Mouse (Mus musculus): ENCODE data around the gene She.

DNA sequence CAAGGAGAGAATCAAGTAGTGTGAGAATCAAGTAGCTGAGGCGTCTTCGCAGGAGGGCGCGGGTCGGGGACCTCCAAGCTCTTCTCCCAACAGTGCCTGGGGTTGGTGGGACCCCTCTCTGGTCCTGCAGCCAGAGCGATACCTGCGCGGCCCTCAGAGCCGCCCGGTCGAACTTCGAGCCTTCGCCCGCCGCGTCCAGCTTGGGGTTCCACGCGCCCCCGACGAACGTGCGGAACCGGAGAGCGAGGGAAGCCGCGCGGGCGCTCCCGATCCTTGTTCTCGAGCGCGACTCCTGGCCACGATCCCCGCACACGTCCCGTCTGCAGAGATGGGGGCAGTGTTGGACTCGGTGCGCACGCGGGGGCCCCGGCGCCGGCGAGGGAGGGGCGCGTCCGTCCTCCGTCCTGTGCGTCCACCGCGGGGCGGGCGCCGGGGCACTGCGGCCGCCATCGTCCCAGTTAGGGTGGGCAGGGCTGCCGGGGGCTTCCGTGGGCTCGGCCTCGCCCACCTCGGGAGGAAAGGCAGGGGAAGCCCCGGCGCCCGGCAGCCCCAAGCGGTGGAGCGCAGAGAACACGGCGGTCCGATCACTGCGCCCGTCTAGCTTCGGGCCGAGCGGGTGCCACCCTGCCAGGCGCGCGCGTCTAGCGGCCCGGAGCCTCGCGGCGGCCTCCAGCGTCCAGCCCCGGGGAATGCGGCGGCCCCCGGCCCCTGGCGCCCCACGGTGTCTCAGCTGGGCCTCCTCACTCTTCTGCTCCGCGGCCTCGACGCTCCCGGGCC lies at the start of gene She:
- no peak for TF ChIP-seq CTCF (IDR thresholded peaks at IDR 0.05; ENCODE audit: control insufficient read depth, insufficient read depth, insufficient read length)
- no peak for TF ChIP-seq MAX (IDR thresholded peaks at IDR 0.05)
- TF ChIP-seq MYOD1 (IDR thresholded peaks at IDR 0.05; ENCODE audit: control insufficient read depth, insufficient read length, low read depth) = no peak
- TF ChIP-seq USF1 (IDR thresholded peaks at IDR 0.05; ENCODE audit: low read depth) = no peak
- no peak for TF ChIP-seq CEBPB (IDR thresholded peaks at IDR 0.05; ENCODE audit: low read depth)

Data from C2C12 (cell line).